12 mouse cellular contexts compared by ENCODE assay signal in genomic region chr7:89411346-89411745, GRCm38 (mm10). TPM values are rescaled to one million over a fixed set of nuclear protein-coding genes. Genes with fewer than 3 reads are reported as not detected.
A peak's percentile ranks its signal among the peaks of the same experiment; 100 is the strongest.
DNase-seq lines count a peak whose midpoint lies in the region; ATAC-seq and TF ChIP-seq lines count a peak whose summit lies in the region.
"Had no signal": no experiment of that assay in that cellular context is flagged by ENCODE, and none has a peak within 500 bp of the region (broad histone marks: within the 10 kb centered on the region; RNA-seq: fewer than 3 reads in every experiment).

No protein-coding gene starts in this region.

- H3K27me3 ChIP-seq in liver, postnatal 0 days (ENCODE audit: insufficient read depth, low read length) = no peaks in the 10 kb centered on the region
- no peaks in the 10 kb centered on the region for H3K27me3 ChIP-seq in midbrain, embryonic 13.5 days
- H3K27me3 ChIP-seq in thymus, adult 2 months (ENCODE audit: control insufficient read depth, insufficient read depth, low read length) = no peaks in the 10 kb centered on the region
- H3K27me3 ChIP-seq: Patski had no signal

- TF ChIP-seq EP300 in liver, postnatal 0 days (IDR thresholded peaks at IDR 0.05; ENCODE audit: low read depth) = 0 out of 2 replicates have a peak, but pooled peaks have one; percentile 26

- ATAC-seq in liver, postnatal 0 days = peak; percentile 86
- no peak for ATAC-seq in midbrain, embryonic 13.5 days
- ATAC-seq: forebrain, postnatal 0 days; hindbrain, postnatal 0 days; Patski had no signal

- H3K4me1 ChIP-seq in liver, postnatal 0 days (ENCODE audit: insufficient read depth) = peaks cover 26% of the 10 kb centered on the region
- H3K4me1 ChIP-seq in midbrain, embryonic 13.5 days (replicated peaks) = no peaks in the 10 kb centered on the region
- H3K4me1 ChIP-seq in thymus, adult 2 months (replicated peaks; ENCODE audit: control insufficient read depth, insufficient read depth, low read length) = no peaks in the 10 kb centered on the region

- peak; percentile 38 for DNase-seq in adrenal gland, postnatal 14 days
- DNase-seq in adrenal gland, adult 8-10 months = no peak
- DNase-seq in urinary bladder, postnatal 14 days (ENCODE audit: low spot score) = peak; percentile 76
- DNase-seq in urinary bladder, adult 2 months (ENCODE audit: low spot score) = no peak
- peak; percentile 70 for DNase-seq in liver, postnatal 0 days
- peak; percentile 58 for DNase-seq in yolk sac, embryonic 10.5 days (ENCODE audit: low spot score)
- no peak for DNase-seq in thymus, adult 2 months
- DNase-seq: forebrain, postnatal 0 days had no signal

- no peak overlapping the region for H3K9ac ChIP-seq in liver, postnatal 0 days (replicated peaks)
- no peak overlapping the region for H3K9ac ChIP-seq in midbrain, embryonic 13.5 days (replicated peaks)
- H3K9ac ChIP-seq: forebrain, postnatal 0 days had no signal

- no peaks in the 10 kb centered on the region for H3K36me3 ChIP-seq in liver, postnatal 0 days (replicated peaks; ENCODE audit: insufficient read depth, low read length)
- H3K36me3 ChIP-seq in midbrain, embryonic 13.5 days = no peaks in the 10 kb centered on the region
- no peaks in the 10 kb centered on the region for H3K36me3 ChIP-seq in thymus, adult 2 months (ENCODE audit: control insufficient read depth, insufficient read depth, low read length)

- no peak for TF ChIP-seq POLR2A in thymus, adult 2 months (IDR thresholded peaks at IDR 0.05; ENCODE audit: control insufficient read depth, extremely low read depth, insufficient read depth, low read length, poor library complexity)

- H3K4me2 ChIP-seq in liver, postnatal 0 days (ENCODE audit: low read depth, low read length) = no peak overlapping the region
- H3K4me2 ChIP-seq in midbrain, embryonic 13.5 days (replicated peaks) = no peak overlapping the region

- WGBS in liver, postnatal 0 days (ENCODE audit: insufficient replicate concordance) = 30% methylated on average over 3 of the region's 3 CpGs
- WGBS in midbrain, embryonic 13.5 days = 93% methylated on average over 3 of the region's 3 CpGs
- 39% methylated on average over 3 of the region's 3 CpGs for WGBS in thymus, adult 2 months

- H3K4me3 ChIP-seq in liver, postnatal 0 days (ENCODE audit: low read depth, low read length) = no peak overlapping the region
- no peak overlapping the region for H3K4me3 ChIP-seq in midbrain, embryonic 13.5 days (replicated peaks)
- no peak overlapping the region for H3K4me3 ChIP-seq in thymus, adult 2 months (ENCODE audit: control insufficient read depth, insufficient read depth, low read length)
- H3K4me3 ChIP-seq: limb, embryonic 10.5 days had no signal

- peak overlapping the region; percentile 26 for H3K27ac ChIP-seq in liver, postnatal 0 days (ENCODE audit: low read depth)
- H3K27ac ChIP-seq in midbrain, embryonic 13.5 days = no peak overlapping the region
- H3K27ac ChIP-seq in thymus, adult 2 months (ENCODE audit: control insufficient read depth, insufficient read depth, low read length) = no peak overlapping the region
- H3K27ac ChIP-seq: hindbrain, postnatal 0 days; limb, embryonic 10.5 days had no signal

- no peak for TF ChIP-seq CTCF in liver, postnatal 0 days (IDR thresholded peaks at IDR 0.05; ENCODE audit: low read depth)
- no peak for TF ChIP-seq CTCF in thymus, adult 2 months (IDR thresholded peaks at IDR 0.05; ENCODE audit: borderline replicate concordance, control insufficient read depth, extremely low read depth, insufficient read depth, low read length, poor library complexity)

- no peaks in the 10 kb centered on the region for H3K9me3 ChIP-seq in liver, postnatal 0 days (ENCODE audit: low read length)
- no peaks in the 10 kb centered on the region for H3K9me3 ChIP-seq in midbrain, embryonic 13.5 days
- H3K9me3 ChIP-seq: limb, embryonic 10.5 days had no signal

RNA-seq across cellular contexts. Expression of gene Fzd4, which starts 7.2 kb away (rescaled TPM):
- total RNA-seq in adrenal gland, postnatal 14 days (2021) = 64.1 and 71.0 TPM in 2 replicates
- total RNA-seq in adrenal gland, adult 8-10 months (2022) = 10 to 100 TPM; 21.9 to 43.3 (median 26.8) TPM
- 20.3 and 20.6 TPM in 2 replicates for polyA plus RNA-seq in urinary bladder, adult 2 months (2012; rRNA removed)
- 4.5 and 4.7 TPM in 2 replicates for polyA plus RNA-seq in liver, postnatal 0 days (2015; fragmentation: Nextera tagmentation; extraction: Ambion mirVana)
- 1.2 and 1.3 TPM in 2 replicates for polyA plus RNA-seq in midbrain, embryonic 13.5 days (2015; fragmentation: Nextera tagmentation; extraction: Ambion mirVana)
- 2.4 and 2.9 TPM in 2 replicates for polyA plus RNA-seq in thymus, adult 2 months (2012; rRNA removed)

RNA-seq across cellular contexts. Expression of gene Tmem135, which starts 7.3 kb away (rescaled TPM):
- total RNA-seq in adrenal gland, postnatal 14 days (2021) = 106 and 108 TPM in 2 replicates
- 10 to 100 TPM; 54.6 to 97.9 (median 82.9) TPM for total RNA-seq in adrenal gland, adult 8-10 months (2022)
- polyA plus RNA-seq in urinary bladder, adult 2 months (2012; rRNA removed) = 15.1 and 15.7 TPM in 2 replicates
- 31.7 and 32.4 TPM in 2 replicates for polyA plus RNA-seq in liver, postnatal 0 days (2015; fragmentation: Nextera tagmentation; extraction: Ambion mirVana)
- polyA plus RNA-seq in midbrain, embryonic 13.5 days (2015; fragmentation: Nextera tagmentation; extraction: Ambion mirVana) = 18.2 and 21.4 TPM in 2 replicates
- 47.6 and 75.4 TPM in 2 replicates for polyA plus RNA-seq in thymus, adult 2 months (2012; rRNA removed)

Comparison
In these comparisons a context has a peak if more than half of its experiments do, and no peak if none do; other contexts are left out.
1. DNase-seq: peak in adrenal gland, postnatal 14 days (single experiment), urinary bladder, postnatal 14 days (single experiment), liver, postnatal 0 days (single experiment) and yolk sac, embryonic 10.5 days (single experiment); none in adrenal gland, adult 8-10 months (single experiment), urinary bladder, adult 2 months (single experiment) and thymus, adult 2 months (single experiment).